ENCODE assay signal across 7 mouse cellular contexts in the genomic region with DNA sequence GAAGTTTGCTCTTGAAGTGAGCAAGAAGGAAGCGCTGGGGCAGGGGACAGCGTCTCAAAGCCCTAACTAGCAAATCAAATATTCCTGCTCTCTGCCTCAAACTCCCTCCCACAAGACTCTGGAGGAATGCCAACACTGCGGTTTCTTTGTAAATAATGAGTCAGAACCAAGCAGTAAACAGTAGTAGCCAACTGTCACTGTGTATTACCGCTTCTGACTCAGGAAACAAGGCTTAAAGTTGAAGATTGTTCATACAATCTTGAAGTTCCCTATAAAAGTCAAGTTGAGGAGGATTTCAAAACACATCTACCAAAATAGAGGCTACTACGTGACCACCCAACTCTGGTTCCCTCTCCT. TPM values are rescaled to one million over a fixed set of nuclear protein-coding genes. Genes with fewer than 3 reads are reported as not detected.
DNase-seq lines count a peak whose midpoint lies in the region; ATAC-seq lines count a peak whose summit lies in the region.

No protein-coding gene starts in this region.

- WGBS in liver, embryonic 12.5 days (ENCODE audit: insufficient replicate concordance) = 55% methylated on average over 5 of the region's 5 CpGs
- WGBS in liver, embryonic 11.5 days = 66% methylated on average over 5 of the region's 5 CpGs
- 4% methylated on average over 5 of the region's 5 CpGs for WGBS in large intestine, adult 2 months

- H3K9ac ChIP-seq in liver, embryonic 12.5 days = no peak overlapping the region
- H3K9ac ChIP-seq in liver, embryonic 11.5 days (ENCODE audit: low read depth, low read length) = no peak overlapping the region

- no peaks in the 10 kb centered on the region for H3K36me3 ChIP-seq in liver, embryonic 12.5 days
- H3K36me3 ChIP-seq in liver, embryonic 11.5 days (ENCODE audit: control insufficient read depth, insufficient read depth, low read length) = no peaks in the 10 kb centered on the region

- no peaks in the 10 kb centered on the region for H3K9me3 ChIP-seq in liver, embryonic 12.5 days (replicated peaks)
- no peaks in the 10 kb centered on the region for H3K9me3 ChIP-seq in liver, embryonic 11.5 days (ENCODE audit: control insufficient read depth, low read length)

- DNase-seq in liver, embryonic 11.5 days (ENCODE audit: low spot score) = no peak
- peak; percentile 94 for DNase-seq in large intestine, adult 2 months (ENCODE audit: low read depth, low spot score)
- no peak for DNase-seq in retina, postnatal 1 day

- ATAC-seq in liver, embryonic 12.5 days = no peak
- ATAC-seq in liver, embryonic 11.5 days (replicated peaks; ENCODE audit: low FRiP score) = no peak
- peak; percentile 83 for ATAC-seq in activated CD4-positive, CD25-positive, alpha-beta regulatory T cell, adult 4 months
- ATAC-seq in granulocyte monocyte progenitor cell, adult 5-6 weeks (replicated peaks; ENCODE audit: poor library complexity, severe bottlenecking) = peak; percentile 60
- ATAC-seq in monocyte, adult 5-6 weeks (replicated peaks; ENCODE audit: insufficient number of reproducible peaks, low FRiP score, low TSS enrichment, poor library complexity, severe bottlenecking) = peak; percentile 67

- 0 out of 2 replicates have a peak overlapping the region, but pooled peaks have one; percentile 27 for H3K27ac ChIP-seq in liver, embryonic 12.5 days
- no peak overlapping the region for H3K27ac ChIP-seq in liver, embryonic 11.5 days (ENCODE audit: low read depth, low read length)

- H3K4me1 ChIP-seq in liver, embryonic 12.5 days = peaks cover 6% of the 10 kb centered on the region
- peaks cover 4% of the 10 kb centered on the region; the same call in 1 of the 2 replicates for H3K4me1 ChIP-seq in liver, embryonic 11.5 days (replicated peaks; ENCODE audit: control insufficient read depth, insufficient read depth, low read length)

- no peak overlapping the region for H3K4me3 ChIP-seq in liver, embryonic 12.5 days
- no peak overlapping the region for H3K4me3 ChIP-seq in liver, embryonic 11.5 days (ENCODE audit: low read depth, low read length)

- no peaks in the 10 kb centered on the region for H3K27me3 ChIP-seq in liver, embryonic 12.5 days (replicated peaks)
- H3K27me3 ChIP-seq in liver, embryonic 11.5 days (replicated peaks; ENCODE audit: control insufficient read depth, insufficient read depth, low read length) = no peaks in the 10 kb centered on the region

- H3K4me2 ChIP-seq in liver, embryonic 12.5 days = no peak overlapping the region
- H3K4me2 ChIP-seq in liver, embryonic 11.5 days = no peak overlapping the region

RNA-seq across cellular contexts. Expression of gene Fkbp1a, which starts 5.7 kb away (rescaled TPM):
- 233 and 244 TPM in 2 replicates for polyA plus RNA-seq in liver, embryonic 12.5 days (2016; fragmentation: Nextera tagmentation; extraction: Ambion mirVana)
- 428 and 455 TPM in 2 replicates for polyA plus RNA-seq in liver, embryonic 11.5 days (2014; fragmentation: Nextera tagmentation; extraction: Ambion mirVana)
- 100 to 1,000 TPM; 298 to 313 TPM for polyA plus RNA-seq in activated CD4-positive, CD25-positive, alpha-beta regulatory T cell, adult 4 months (2017; shearing (Covaris generic))
- 150 and 188 TPM in 2 replicates for total RNA-seq in granulocyte monocyte progenitor cell, adult 5-6 weeks (2014; fragmentation: Nextera tagmentation)
- 33.4 and 56.6 TPM in 2 replicates for total RNA-seq in granulocyte monocyte progenitor cell, adult 5-6 weeks (2017)
- polyA plus RNA-seq in large intestine, adult 2 months (2012; rRNA removed) = 82.7 and 98.9 TPM in 2 replicates
- total RNA-seq in monocyte, adult 5-6 weeks (2017) = 3.5 to 27.0 TPM (median 23.8 TPM) in 3 replicates

RNA-seq across cellular contexts. Expression of gene Sdcbp2, which starts 35.8 kb away (rescaled TPM):
- polyA plus RNA-seq in liver, embryonic 12.5 days (2016; fragmentation: Nextera tagmentation; extraction: Ambion mirVana) = 0.16 and 0.45 TPM in 2 replicates
- 0.60 TPM in 1 of 2 replicates, not detected in the other for polyA plus RNA-seq in liver, embryonic 11.5 days (2014; fragmentation: Nextera tagmentation; extraction: Ambion mirVana)
- polyA plus RNA-seq in activated CD4-positive, CD25-positive, alpha-beta regulatory T cell, adult 4 months (2017; shearing (Covaris generic)) = 10 to 100 TPM; 79.8 to 85.3 TPM
- total RNA-seq in granulocyte monocyte progenitor cell, adult 5-6 weeks (2014; fragmentation: Nextera tagmentation) = not detected in 2 replicates
- not detected in 2 replicates for total RNA-seq in granulocyte monocyte progenitor cell, adult 5-6 weeks (2017)
- 157 and 170 TPM in 2 replicates for polyA plus RNA-seq in large intestine, adult 2 months (2012; rRNA removed)
- total RNA-seq in monocyte, adult 5-6 weeks (2017) = 1.0 to 1.5 TPM in 2 of 3 replicates, not detected in the other

RNA-seq across cellular contexts. Expression of gene Nsfl1c, which starts 42.6 kb away (rescaled TPM):
- 111 and 117 TPM in 2 replicates for polyA plus RNA-seq in liver, embryonic 12.5 days (2016; fragmentation: Nextera tagmentation; extraction: Ambion mirVana)
- 193 and 198 TPM in 2 replicates for polyA plus RNA-seq in liver, embryonic 11.5 days (2014; fragmentation: Nextera tagmentation; extraction: Ambion mirVana)
- polyA plus RNA-seq in activated CD4-positive, CD25-positive, alpha-beta regulatory T cell, adult 4 months (2017; shearing (Covaris generic)) = 100 to 1,000 TPM; 117 to 159 TPM
- total RNA-seq in granulocyte monocyte progenitor cell, adult 5-6 weeks (2014; fragmentation: Nextera tagmentation) = 90.7 and 91.6 TPM in 2 replicates
- 123 and 136 TPM in 2 replicates for total RNA-seq in granulocyte monocyte progenitor cell, adult 5-6 weeks (2017)
- 45.3 and 55.3 TPM in 2 replicates for polyA plus RNA-seq in large intestine, adult 2 months (2012; rRNA removed)
- 81.2 to 110 TPM (median 99.0 TPM) in 3 replicates for total RNA-seq in monocyte, adult 5-6 weeks (2017)

Comparison
In these comparisons a context has a peak if more than half of its experiments do, and no peak if none do; other contexts are left out.
1. ATAC-seq: peak in activated CD4-positive, CD25-positive, alpha-beta regulatory T cell, adult 4 months (single experiment), granulocyte monocyte progenitor cell, adult 5-6 weeks (single experiment) and monocyte, adult 5-6 weeks (single experiment); none in liver, embryonic 12.5 days (single experiment) and liver, embryonic 11.5 days (single experiment).
2. RNA of gene Sdcbp2, which starts 35.8 kb away (polyA plus RNA-seq): 157 to 170 TPM in large intestine, adult 2 months and 79.8 to 85.3 TPM in activated CD4-positive, CD25-positive, alpha-beta regulatory T cell, adult 4 months; 0.16 to 0.45 TPM in liver, embryonic 12.5 days and 0.60 TPM in liver, embryonic 11.5 days; every median in the first group is over 10 times any median in the second.